Mouse (Mus musculus) neural tube, embryonic 13.5 days (tissue): ENCODE results near the gene Bicd2. TPM values are rescaled to one million over a fixed set of nuclear protein-coding genes. Genes with fewer than 3 reads are reported as not detected.

Source experiments
- ATAC-seq: fragments of 200-750 bp; cut with Nextera tagmentation; 2 replicates; pipeline ENCODE4 v1.8.0; 2017; ENCODE audit warnings: low read depth, mild to moderate bottlenecking, moderate TSS enrichment, moderate library complexity
- H3K27ac ChIP-seq: fragments of 300-500 bp; sonication (generic); replicated peaks from 2 replicates; pipeline ENCODE4 v1.5.1; 2015; ENCODE audit warnings: moderate library complexity, mild to moderate bottlenecking, inconsistent platforms
- H3K27me3 ChIP-seq: fragments of 300-500 bp; sonication (generic); 2 replicates; pipeline ENCODE4 v1.6.1; 2015; ENCODE audit warnings: mild to moderate bottlenecking, inconsistent platforms
- H3K36me3 ChIP-seq: fragments of 300-500 bp; sonication (generic); 2 replicates; pipeline ENCODE4 v1.6.1; 2015; ENCODE audit warnings: mild to moderate bottlenecking, inconsistent platforms
- H3K4me1 ChIP-seq: fragments of 300-500 bp; sonication (generic); replicated peaks from 2 replicates; pipeline ENCODE4 v1.6.1; 2015; ENCODE audit warnings: inconsistent platforms
- H3K4me2 ChIP-seq: fragments of 300-500 bp; sonication (generic); 2 replicates; pipeline ENCODE4 v1.6.1; 2015; ENCODE audit warnings: inconsistent platforms, mild to moderate bottlenecking, moderate library complexity
- H3K4me3 ChIP-seq: fragments of 300-500 bp; sonication (generic); 2 replicates; pipeline ENCODE4 v1.5.1; 2015; ENCODE audit warnings: mild to moderate bottlenecking, inconsistent platforms
- H3K9ac ChIP-seq: fragments of 300-500 bp; sonication (generic); 2 replicates; pipeline ENCODE4 v1.6.1; 2015; ENCODE audit warnings: moderate library complexity, mild to moderate bottlenecking, inconsistent platforms
- H3K9me3 ChIP-seq: fragments of 300-500 bp; sonication (generic); 2 replicates; pipeline ENCODE4 v1.6.1; 2016; ENCODE audit warnings: inconsistent platforms
- WGBS: fragments of 180-500 bp; shearing (Covaris S2); methylation state at CpG from one replicate; pipeline ENCODE4 v1.1.7; 2015; 5-methylcytosine and 5-hydroxymethylcytosine counted together
- polyA plus RNA-seq: library from polyadenylated mRNA; unstranded; fragments of >200 nt; fragmentation: Nextera tagmentation; extraction: Ambion mirVana; gene quantifications from 2 replicates; pipeline ENCODE4 v1.2.1, GENCODE M21; 2015

The Bicd2 gene
- polyA plus RNA-seq, 1 experiment from 2014 or later = 35.9 TPM

- H3K4me1 ChIP-seq = peaks cover 40% of the 10 kb centered on the region
- H3K9ac ChIP-seq = no peak overlapping the region
- no peak overlapping the region for H3K4me2 ChIP-seq
- no peaks in the 10 kb centered on the region for H3K27me3 ChIP-seq
- ATAC-seq = no peak
- no peak overlapping the region for H3K4me3 ChIP-seq
- no peaks in the 10 kb centered on the region for H3K9me3 ChIP-seq
- H3K27ac ChIP-seq = no peak overlapping the region
- 88% methylated on average over 3 of the region's 3 CpGs for WGBS
- H3K36me3 ChIP-seq = no peaks in the 10 kb centered on the region
These were observed 85.4 kb downstream of the Bicd2 start for GRCm38 (mm10) chr13:49426736-49427135.

DNA sequence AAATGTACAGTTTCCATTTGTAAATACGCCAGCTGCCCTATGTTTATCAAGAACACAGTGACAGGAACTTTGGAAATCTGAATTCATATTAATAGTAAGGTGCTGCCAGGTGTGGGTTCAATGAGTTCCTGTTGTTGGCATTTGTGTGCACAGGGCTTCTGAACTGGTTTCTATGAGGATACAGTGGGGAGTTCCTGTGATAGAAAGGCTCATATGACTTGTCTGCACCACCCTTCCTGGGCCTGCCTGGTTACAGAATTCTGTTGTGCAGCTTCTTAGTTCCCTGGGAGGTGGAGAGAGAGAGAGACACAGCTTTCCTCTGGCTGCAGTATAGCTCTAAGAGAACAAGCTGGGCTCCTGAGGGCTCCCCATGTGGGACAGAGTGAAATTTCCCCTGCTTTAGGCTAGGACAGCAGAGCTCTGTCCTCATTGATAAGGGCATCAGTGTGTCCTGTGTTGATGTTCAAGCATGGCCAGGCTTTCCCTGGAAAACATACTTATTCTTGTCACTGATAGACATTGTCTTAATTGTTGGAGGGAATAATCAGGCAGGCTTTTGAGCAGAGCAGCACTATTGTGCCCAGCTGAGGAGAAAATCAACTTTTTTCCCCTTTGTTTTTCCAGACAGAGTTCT, 86.8 kb downstream of the Bicd2 start:
- H3K4me2 ChIP-seq = no peak overlapping the region
- no peak for ATAC-seq
- WGBS = 84% methylated on average over 1 of the region's 1 CpGs

GRCm38 (mm10) chr13:49430529-49430928, 89.1 kb downstream of the Bicd2 start:
- ATAC-seq = no peak

More for the DNA sequence above, 86.8 kb downstream of the Bicd2 start:
- Histone ChIP-seq H3K36me3 (peaks cover 12% of the 10 kb centered on the region), H3K4me3 (no peak overlapping the region), H3K4me1 (peaks cover 25% of the 10 kb centered on the region), H3K27ac (no peak overlapping the region), H3K9me3 (no peaks in the 10 kb centered on the region), H3K27me3 (no peaks in the 10 kb centered on the region), H3K9ac (peak overlapping the region; percentile 45; the same call in 1 of the 2 replicates)

DNA sequence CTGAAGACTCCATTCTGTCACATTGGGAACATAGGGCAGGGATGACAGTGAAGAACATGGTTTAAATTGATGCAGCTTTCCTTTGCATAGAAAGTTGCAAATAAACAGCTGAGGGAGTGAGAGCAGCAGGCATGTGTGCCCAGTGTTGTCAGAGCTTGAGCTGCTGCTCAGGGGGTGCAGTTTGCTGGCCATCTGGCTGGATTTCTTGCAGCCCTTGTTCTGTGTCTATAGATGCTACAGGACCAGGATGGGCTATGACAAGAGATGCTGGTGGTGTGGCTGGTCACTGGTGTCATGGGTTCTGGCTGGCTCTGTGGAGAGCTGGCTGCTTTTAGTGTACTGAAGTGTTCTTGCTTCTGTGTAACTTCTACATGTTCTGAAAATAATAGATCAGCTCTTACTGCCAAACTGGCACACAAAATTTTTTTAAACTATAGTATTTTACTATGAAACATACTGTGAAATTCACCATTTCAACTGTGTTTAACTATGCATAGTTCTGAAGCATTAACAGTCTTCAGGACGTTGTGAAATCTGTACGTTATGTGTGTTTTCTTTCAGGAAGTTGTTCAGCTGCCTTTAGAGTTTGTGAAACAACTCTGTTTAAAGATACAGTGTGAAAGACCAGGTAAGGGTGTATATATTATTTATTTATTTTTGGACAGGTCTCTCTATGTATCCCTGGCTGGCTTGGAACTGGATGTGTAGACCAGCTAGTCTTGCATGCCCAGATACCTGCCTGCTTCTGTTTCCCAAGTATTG, 92.1 kb downstream of the Bicd2 start:
- no peak for ATAC-seq
- peaks cover 54% of the 10 kb centered on the region for H3K36me3 ChIP-seq
- 99% methylated on average over 2 of the region's 2 CpGs for WGBS

More at GRCm38 (mm10) chr13:49430529-49430928, 89.1 kb downstream of the Bicd2 start:
- Histone ChIP-seq H3K4me3 (no peak overlapping the region), H3K27me3 (no peaks in the 10 kb centered on the region), H3K4me1 (peaks cover 10% of the 10 kb centered on the region), H3K27ac (no peak overlapping the region), H3K36me3 (peaks cover 31% of the 10 kb centered on the region), H3K9ac (no peak overlapping the region), H3K4me2 (no peak overlapping the region), H3K9me3 (no peaks in the 10 kb centered on the region)
- 87% methylated on average over 4 of the region's 4 CpGs for WGBS

GRCm38 (mm10) chr13:49435745-49436144, 94.4 kb downstream of the Bicd2 start:
- H3K9ac ChIP-seq = no peak overlapping the region
- H3K9me3 ChIP-seq = no peaks in the 10 kb centered on the region
- no peaks in the 10 kb centered on the region for H3K27me3 ChIP-seq
- no peak overlapping the region for H3K27ac ChIP-seq
- 94% methylated on average over 1 of the region's 1 CpGs for WGBS
- H3K4me2 ChIP-seq = no peak overlapping the region
- no peak for ATAC-seq
- H3K4me3 ChIP-seq = no peak overlapping the region
- peaks cover 57% of the 10 kb centered on the region for H3K36me3 ChIP-seq
- H3K4me1 ChIP-seq = no peaks in the 10 kb centered on the region

More for the DNA sequence above, 92.1 kb downstream of the Bicd2 start:
- Histone ChIP-seq H3K27me3 (no peaks in the 10 kb centered on the region), H3K4me2 (no peak overlapping the region), H3K9ac (no peak overlapping the region), H3K4me3 (no peak overlapping the region), H3K4me1 (peaks cover 1% of the 10 kb centered on the region), H3K9me3 (no peaks in the 10 kb centered on the region), H3K27ac (no peak overlapping the region)

- Histone ChIP-seq H3K27ac (no peak overlapping the region), H3K4me1 (no peaks in the 10 kb centered on the region), H3K36me3 (peaks cover 57% of the 10 kb centered on the region), H3K27me3 (no peaks in the 10 kb centered on the region), H3K9me3 (no peaks in the 10 kb centered on the region), H3K4me3 (no peak overlapping the region), H3K4me2 (no peak overlapping the region), H3K9ac (no peak overlapping the region)
- 79% methylated on average over 4 of the region's 4 CpGs for WGBS
- no peak for ATAC-seq
These were observed 94.8 kb downstream of the Bicd2 start for GRCm38 (mm10) chr13:49436170-49436569.

Other genes with a start within 250 kb of the Bicd2 start
- 17.2 and 17.9 TPM in 2 replicates for gene Wnk2, start 193.6 kb upstream of the Bicd2 start, polyA plus RNA-seq
- 21.8 and 24.6 TPM in 2 replicates for gene Ninj1, start 154.1 kb upstream of the Bicd2 start, polyA plus RNA-seq
- 35.3 and 47.8 TPM in 2 replicates for gene Card19, start 125.5 kb upstream of the Bicd2 start, polyA plus RNA-seq
- gene Susd3, start 92.9 kb upstream of the Bicd2 start, polyA plus RNA-seq = 0.55 and 1.1 TPM in 2 replicates
- gene Fgd3, start 21.3 kb upstream of the Bicd2 start, polyA plus RNA-seq = 3.1 and 3.8 TPM in 2 replicates
- 12.5 and 13.4 TPM in 2 replicates for gene Ippk, start 79.7 kb downstream of the Bicd2 start, polyA plus RNA-seq
- gene Tes3-ps, start 151.7 kb downstream of the Bicd2 start, polyA plus RNA-seq = 0.68 and 0.75 TPM in 2 replicates
- gene Ecm2, start 163.2 kb downstream of the Bicd2 start, polyA plus RNA-seq = 1.0 and 1.7 TPM in 2 replicates
- gene Aspn, start 202.9 kb downstream of the Bicd2 start, polyA plus RNA-seq = 2.2 and 2.4 TPM in 2 replicates
- 0.37 and 0.38 TPM in 2 replicates for gene Omd, start 240.9 kb downstream of the Bicd2 start, polyA plus RNA-seq